ENCODE assay signal across 7 mouse cellular contexts in the genomic region with DNA sequence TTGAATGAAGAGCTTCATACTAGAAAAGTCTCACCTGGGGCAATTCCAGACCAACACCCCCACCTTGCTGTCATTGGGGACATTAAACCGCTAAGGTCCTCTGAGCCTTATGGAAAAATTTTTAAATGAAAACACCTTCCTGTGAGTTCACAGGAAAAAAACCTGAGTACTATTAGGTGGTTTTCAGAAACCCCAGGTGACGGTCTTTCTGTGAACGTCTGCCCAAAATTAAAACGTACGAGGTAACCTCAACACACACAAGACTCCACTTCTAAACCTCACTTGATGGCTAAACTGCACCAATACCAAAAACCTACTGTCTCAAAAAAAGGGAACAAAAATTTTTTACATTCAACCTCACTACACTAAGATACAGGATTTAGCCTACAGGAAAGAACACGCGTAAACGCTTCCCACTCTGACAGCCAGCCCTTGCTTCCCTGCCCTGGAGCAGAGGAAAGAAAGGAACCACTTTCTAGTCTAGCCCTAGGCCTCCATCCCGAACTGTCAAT. TPM values are rescaled to one million over a fixed set of nuclear protein-coding genes. Genes with fewer than 3 reads are reported as not detected.
DNase-seq lines count a peak whose midpoint lies in the region; ATAC-seq and TF ChIP-seq lines count a peak whose summit lies in the region.

No protein-coding gene starts in this region.

- no peaks in the 10 kb centered on the region for H3K27me3 ChIP-seq in lung, embryonic 16.5 days (ENCODE audit: control insufficient read depth, insufficient read depth, low read depth, low read length)
- H3K27me3 ChIP-seq in limb, embryonic 12.5 days = no peaks in the 10 kb centered on the region
- H3K27me3 ChIP-seq in splenic B cell, adult 2 months (ENCODE audit: control insufficient read depth, insufficient read depth, low read length, poor library complexity, severe bottlenecking) = no peaks in the 10 kb centered on the region

- TF ChIP-seq POLR2A in embryonic fibroblast, embryonic 13.5 days (IDR thresholded peaks at IDR 0.05; ENCODE audit: low read depth, low read length) = no peak

- 1% methylated on average over 9 of the region's 9 CpGs for WGBS in lung, embryonic 16.5 days
- WGBS in limb, embryonic 12.5 days = 2% methylated on average over 9 of the region's 9 CpGs

- no peak for DNase-seq in lung, postnatal 14 days
- peak; percentile 30 for DNase-seq in splenic B cell, adult 2 months (ENCODE audit: low read depth, low spot score)
- no peak for DNase-seq in left cerebral cortex, adult 9 months (ENCODE audit: low spot score in 2 of 2)
- DNase-seq in urinary bladder, postnatal 36 days (ENCODE audit: low spot score in 2 of 2) = no peak

- H3K27ac ChIP-seq in lung, embryonic 16.5 days (ENCODE audit: low read length) = peak overlapping the region; percentile 93
- H3K27ac ChIP-seq in embryonic fibroblast, embryonic 13.5 days (ENCODE audit: insufficient read depth, low read length) = 0 out of 2 replicates have a peak overlapping the region, but pooled peaks have one; percentile 81
- H3K27ac ChIP-seq in limb, embryonic 12.5 days = peak overlapping the region; percentile 82; the same call in 1 of the 2 replicates

- H3K36me3 ChIP-seq in lung, embryonic 16.5 days (ENCODE audit: control insufficient read depth, insufficient read depth, low read length) = no peaks in the 10 kb centered on the region; the same call in 1 of the 2 replicates
- peaks cover 29% of the 10 kb centered on the region for H3K36me3 ChIP-seq in limb, embryonic 12.5 days
- no peaks in the 10 kb centered on the region for H3K36me3 ChIP-seq in splenic B cell, adult 2 months (ENCODE audit: control insufficient read depth, insufficient read depth, low read length, poor library complexity, severe bottlenecking)

- H3K9ac ChIP-seq in lung, embryonic 16.5 days (ENCODE audit: low read length) = peak overlapping the region; percentile 85
- peak overlapping the region; percentile 87 for H3K9ac ChIP-seq in limb, embryonic 12.5 days (replicated peaks)

- H3K9me3 ChIP-seq in lung, embryonic 16.5 days (ENCODE audit: control insufficient read depth, low read length) = no peaks in the 10 kb centered on the region
- no peaks in the 10 kb centered on the region for H3K9me3 ChIP-seq in limb, embryonic 12.5 days

- peak overlapping the region; percentile 69 for H3K4me3 ChIP-seq in lung, embryonic 16.5 days (ENCODE audit: low read length)
- peak overlapping the region; percentile 98 for H3K4me3 ChIP-seq in embryonic fibroblast, embryonic 13.5 days (ENCODE audit: insufficient read depth, low read length)
- peak overlapping the region; percentile 95 for H3K4me3 ChIP-seq in limb, embryonic 12.5 days (replicated peaks)

- TF ChIP-seq CTCF in embryonic fibroblast, embryonic 13.5 days (IDR thresholded peaks at IDR 0.05; ENCODE audit: borderline replicate concordance, insufficient read depth, low read length) = no peak

- peaks cover 31% of the 10 kb centered on the region for H3K4me1 ChIP-seq in lung, embryonic 16.5 days (replicated peaks; ENCODE audit: control insufficient read depth, insufficient read depth, low read length)
- H3K4me1 ChIP-seq in embryonic fibroblast, embryonic 13.5 days (ENCODE audit: control insufficient read depth, insufficient read depth, low read length) = peaks cover 5% of the 10 kb centered on the region
- peaks cover 48% of the 10 kb centered on the region for H3K4me1 ChIP-seq in limb, embryonic 12.5 days (replicated peaks)

- H3K4me2 ChIP-seq in lung, embryonic 16.5 days (ENCODE audit: low read depth, low read length) = peak overlapping the region; percentile 79
- peak overlapping the region; percentile 96 for H3K4me2 ChIP-seq in limb, embryonic 12.5 days

- ATAC-seq in lung, embryonic 16.5 days (ENCODE audit: low read depth) = no peak
- ATAC-seq in limb, embryonic 12.5 days (ENCODE audit: insufficient number of reproducible peaks, insufficient read depth, low FRiP score, low TSS enrichment, low read depth) = no peak

RNA-seq across cellular contexts. Expression of gene Nsun2, which starts 0.6 kb away (rescaled TPM):
- 86.6 and 89.2 TPM in 2 replicates for polyA plus RNA-seq in lung, embryonic 16.5 days (2015; fragmentation: Nextera tagmentation; extraction: Ambion mirVana)
- 106 and 109 TPM in 2 replicates for polyA plus RNA-seq in embryonic fibroblast, embryonic 13.5 days (2011; ENCODE audit: insufficient read length, low read depth, missing spikeins)
- 130 and 131 TPM in 2 replicates for polyA plus RNA-seq in limb, embryonic 12.5 days (2016; fragmentation: Nextera tagmentation; extraction: Ambion mirVana)

RNA-seq across cellular contexts. Expression of gene Tent4a, which starts 1.5 kb away (rescaled TPM):
- 5.0 and 5.1 TPM in 2 replicates for polyA plus RNA-seq in lung, embryonic 16.5 days (2015; fragmentation: Nextera tagmentation; extraction: Ambion mirVana)
- 28.4 and 34.1 TPM in 2 replicates for polyA plus RNA-seq in embryonic fibroblast, embryonic 13.5 days (2011; ENCODE audit: insufficient read length, low read depth, missing spikeins)
- polyA plus RNA-seq in limb, embryonic 12.5 days (2016; fragmentation: Nextera tagmentation; extraction: Ambion mirVana) = 6.3 and 7.3 TPM in 2 replicates
